Mouse (Mus musculus) heart, postnatal 0 days (tissue): ENCODE data around the gene Arhgap9.

Source experiments
- CTCF ChIP-seq: IDR thresholded peaks from 2 replicates; pipeline ENCODE4 v1.5.1; 2016; ENCODE audit warnings: antibody characterized with exemption, control low read depth, low read depth
- EP300 ChIP-seq: IDR thresholded peaks from 2 replicates; pipeline ENCODE4 v1.6.1; 2016; ENCODE audit warnings: antibody characterized with exemption, low read depth

GRCm38 (mm10) chr10:127284105-127284622 is 37.6 kb upstream of the Arhgap9 start:
- TF ChIP-seq CTCF (no peak), EP300 (no peak)
